Mouse (Mus musculus): ENCODE data around the gene Kbtbd7. TPM values are rescaled to one million over a fixed set of nuclear protein-coding genes. Genes with fewer than 3 reads are reported as not detected.

The Kbtbd7 gene
- total and polyA plus RNA-seq, 3 experiments = 2.7 to 3.8 TPM; not detected in 1

- no peak overlapping the region for H3K27ac ChIP-seq (ENCODE audit: control insufficient read depth, low read depth, low read length)
- no peak overlapping the region for H3K9ac ChIP-seq (ENCODE audit: control insufficient read depth, low read depth, low read length, poor library complexity, severe bottlenecking)
- H3K4me3 ChIP-seq (ENCODE audit: control insufficient read depth in 1 of 2, insufficient read depth in 1 of 2, low read depth in 2 of 2, low read length in 2 of 2) = no peak overlapping the region
- H3K27me3 ChIP-seq (ENCODE audit: control insufficient read depth in 1 of 2, insufficient read depth in 2 of 2, low read length in 2 of 2) = no peaks in the 10 kb centered on the region
- peak; percentile 37 for DNase-seq (ENCODE audit: low read depth, low spot score)
- no peaks in the 10 kb centered on the region for H3K9me3 ChIP-seq (replicated peaks; ENCODE audit: insufficient read depth, low read length)
- peaks cover 0 to 6% of the 10 kb centered on the region in 2 experiments; a peak in 1 of 4 replicates for H3K36me3 ChIP-seq (ENCODE audit: control insufficient read depth in 1 of 2, insufficient read depth in 2 of 2, low read length in 2 of 2)
- no peaks in the 10 kb centered on the region for H3K79me2 ChIP-seq (ENCODE audit: control insufficient read depth, insufficient read depth, low read length, poor library complexity)
- H3K4me1 ChIP-seq (ENCODE audit: control insufficient read depth in 1 of 2, insufficient read depth in 2 of 2, low read length in 2 of 2) = peaks cover 0 to 4% of the 10 kb centered on the region in 2 experiments; a peak in 1 of 4 replicates
- peak; percentile 61 for TF ChIP-seq TAL1 (IDR thresholded peaks at IDR 0.05; ENCODE audit: low read length)
- no peak for TF ChIP-seq RAD21 (IDR thresholded peaks at IDR 0.05; ENCODE audit: low read depth, low read length)
Observed at GRCm38 (mm10) chr14:79440655-79441054, 14.3 kb downstream of the Kbtbd7 start.

GRCm38 (mm10) chr14:79441441-79441840 is 15.1 kb downstream of the Kbtbd7 start:
- H3K36me3 ChIP-seq (ENCODE audit: control insufficient read depth in 1 of 2, insufficient read depth in 2 of 2, low read length in 2 of 2) = peaks cover 0 to 6% of the 10 kb centered on the region in 2 experiments; a peak in 1 of 4 replicates
- no peak overlapping the region for H3K9ac ChIP-seq (ENCODE audit: control insufficient read depth, low read depth, low read length, poor library complexity, severe bottlenecking)
- no peak overlapping the region for H3K4me3 ChIP-seq (ENCODE audit: control insufficient read depth in 1 of 2, insufficient read depth in 1 of 2, low read depth in 2 of 2, low read length in 2 of 2)
- H3K27me3 ChIP-seq (ENCODE audit: control insufficient read depth in 1 of 2, insufficient read depth in 2 of 2, low read length in 2 of 2) = no peaks in the 10 kb centered on the region
- DNase-seq (ENCODE audit: low read depth, low spot score) = peak; percentile 29
- H3K9me3 ChIP-seq (replicated peaks; ENCODE audit: insufficient read depth, low read length) = no peaks in the 10 kb centered on the region
- H3K27ac ChIP-seq (ENCODE audit: control insufficient read depth, low read depth, low read length) = no peak overlapping the region
- no peak for TF ChIP-seq ZMIZ1 (IDR thresholded peaks at IDR 0.05; ENCODE audit: low read depth, low read length)
- TF ChIP-seq RAD21 (IDR thresholded peaks at IDR 0.05; ENCODE audit: low read depth, low read length) = no peak
- TF ChIP-seq NELFE (IDR thresholded peaks at IDR 0.05; ENCODE audit: low read depth, low read length) = no peak
- H3K79me2 ChIP-seq (ENCODE audit: control insufficient read depth, insufficient read depth, low read length, poor library complexity) = no peaks in the 10 kb centered on the region
- H3K4me1 ChIP-seq (ENCODE audit: control insufficient read depth in 1 of 2, insufficient read depth in 2 of 2, low read length in 2 of 2) = peaks cover 0 to 4% of the 10 kb centered on the region in 2 experiments; a peak in 1 of 4 replicates

GRCm38 (mm10) chr14:79444601-79445000 is 18.3 kb downstream of the Kbtbd7 start:
- DNase-seq (ENCODE audit: low read depth, low spot score) = no peak
- Histone ChIP-seq H3K27ac (ENCODE audit: control insufficient read depth, low read depth, low read length) (no peak overlapping the region), H3K9ac (ENCODE audit: control insufficient read depth, low read depth, low read length, poor library complexity, severe bottlenecking) (no peak overlapping the region), H3K79me2 (ENCODE audit: control insufficient read depth, insufficient read depth, low read length, poor library complexity) (no peaks in the 10 kb centered on the region), H3K36me3 (ENCODE audit: control insufficient read depth in 1 of 2, insufficient read depth in 2 of 2, low read length in 2 of 2) (peaks cover 0 to 6% of the 10 kb centered on the region in 2 experiments; a peak in 1 of 4 replicates), H3K27me3 (ENCODE audit: control insufficient read depth in 1 of 2, insufficient read depth in 2 of 2, low read length in 2 of 2) (no peaks in the 10 kb centered on the region), H3K9me3 (replicated peaks; ENCODE audit: insufficient read depth, low read length) (no peaks in the 10 kb centered on the region), H3K4me3 (ENCODE audit: control insufficient read depth in 1 of 2, insufficient read depth in 1 of 2, low read depth in 2 of 2, low read length in 2 of 2) (no peak overlapping the region), H3K4me1 (ENCODE audit: control insufficient read depth in 1 of 2, insufficient read depth in 2 of 2, low read length in 2 of 2) (peaks cover 0 to 4% of the 10 kb centered on the region in 2 experiments; a peak in 1 of 4 replicates)
- TF ChIP-seq KAT2A (conservative IDR thresholded peaks at IDR 0.05; ENCODE audit: low read depth, low read length) = no peak
- TF ChIP-seq TCF12 (IDR thresholded peaks at IDR 0.05; ENCODE audit: low read depth, low read length) = no peak
- no peak for TF ChIP-seq UBTF (IDR thresholded peaks at IDR 0.05; ENCODE audit: borderline replicate concordance, insufficient read depth, low read depth, low read length)
- TF ChIP-seq CHD1 (IDR thresholded peaks at IDR 0.05; ENCODE audit: low read depth, low read length) = no peak
- TF ChIP-seq MXI1 (IDR thresholded peaks at IDR 0.05; ENCODE audit: low read depth, low read length) = no peak
- TF ChIP-seq MAFK (IDR thresholded peaks at IDR 0.05; ENCODE audit: borderline replicate concordance, low read depth, low read length) = no peak
- no peak for TF ChIP-seq USF1 (IDR thresholded peaks at IDR 0.05; ENCODE audit: low read depth, low read length)
- no peak for TF ChIP-seq RCOR1 (IDR thresholded peaks at IDR 0.05; ENCODE audit: low read depth, low read length)
- no peak for TF ChIP-seq USF2 (IDR thresholded peaks at IDR 0.05; ENCODE audit: borderline replicate concordance in 1 of 2, insufficient read depth in 1 of 2, low read depth in 1 of 2, low read length in 2 of 2)
- no peak for TF ChIP-seq JUND (IDR thresholded peaks at IDR 0.05; ENCODE audit: low read depth, low read length)
- no peak for TF ChIP-seq TAL1 (IDR thresholded peaks at IDR 0.05; ENCODE audit: low read length)
- TF ChIP-seq POLR2AphosphoS2 (IDR thresholded peaks at IDR 0.05; ENCODE audit: low read length) = no peak
- TF ChIP-seq ZC3H11A (IDR thresholded peaks at IDR 0.05; ENCODE audit: low read depth, low read length) = no peak
- no peak for TF ChIP-seq MAZ (IDR thresholded peaks at IDR 0.05; ENCODE audit: low read depth, low read length)
- TF ChIP-seq MYC (IDR thresholded peaks at IDR 0.05; ENCODE audit: low read depth, low read length) = no peak
- no peak for TF ChIP-seq MYB (IDR thresholded peaks at IDR 0.05; ENCODE audit: low read depth, low read length)
- no peak for TF ChIP-seq ZNF384 (IDR thresholded peaks at IDR 0.05; ENCODE audit: low read depth, low read length)
- TF ChIP-seq ELF1 (IDR thresholded peaks at IDR 0.05; ENCODE audit: low read depth, low read length) = no peak

Measured in MEL (cell line).